Comparison of ENCODE assay signal across 9 mouse cellular contexts in genomic region chr1:180936610-180937398, GRCm38 (mm10). TPM values are rescaled to one million over a fixed set of nuclear protein-coding genes. Genes with fewer than 3 reads are reported as not detected.
DNase-seq lines count a peak whose midpoint lies in the region; ATAC-seq and TF ChIP-seq lines count a peak whose summit lies in the region.
"Not testable (repeated sequence)": the region's sequence is repeated elsewhere in the genome, so short reads cannot be mapped to it uniquely, and the experiment has no call there.
"Had no signal": no experiment of that assay in that cellular context is flagged by ENCODE, and none has a peak within 500 bp of the region (broad histone marks: within the 10 kb centered on the region; RNA-seq: fewer than 3 reads in every experiment).

No protein-coding gene starts in this region.

- H3K9me3 ChIP-seq in MEL (replicated peaks; ENCODE audit: insufficient read depth, low read length); embryonic facial prominence, embryonic 10.5 days; hindbrain, embryonic 11.5 days (ENCODE audit: control insufficient read depth, low read length): not testable (repeated sequence)

- 2% methylated on average over 41 of the region's 41 CpGs for WGBS in embryonic facial prominence, embryonic 10.5 days
- WGBS in hindbrain, embryonic 11.5 days, result 2% methylated on average over 29 of the region's 41 CpGs

- not testable (repeated sequence) for H3K36me3 ChIP-seq in MEL (ENCODE audit: control insufficient read depth in 1 of 2, insufficient read depth in 2 of 2, low read length in 2 of 2); embryonic facial prominence, embryonic 10.5 days (replicated peaks); hindbrain, embryonic 11.5 days (ENCODE audit: control insufficient read depth, insufficient read depth, low read length); myocyte (ENCODE audit: control insufficient read depth, insufficient read depth); testis, adult 2 months (ENCODE audit: control insufficient read depth, insufficient read depth, low read length)

- TF ChIP-seq POLR2A in MEL (IDR thresholded peaks at IDR 0.05; ENCODE audit: control insufficient read depth in 1 of 2, insufficient read depth in 1 of 2, low read depth in 1 of 2, low read length in 2 of 2, poor library complexity in 1 of 2) (peak in 1 of 2 experiments; percentile 46; a peak in 2 of 4 replicates), myocyte (IDR thresholded peaks at IDR 0.05; ENCODE audit: insufficient read length, low read depth) (peak; percentile 28)
- not testable (repeated sequence) for TF ChIP-seq POLR2A in testis, adult 2 months (IDR thresholded peaks at IDR 0.05; ENCODE audit: control insufficient read depth, low read depth, low read length)

- peak overlapping the region; percentile 36 for H3K4me2 ChIP-seq in hindbrain, embryonic 11.5 days (replicated peaks; ENCODE audit: low read depth, low read length)
- peak overlapping the region; percentile 30 for H3K4me2 ChIP-seq in myocyte (ENCODE audit: low read depth)

- H3ac ChIP-seq in myocyte (ENCODE audit: control insufficient read depth, insufficient read length), result not testable (repeated sequence)

- not testable (repeated sequence) for TF ChIP-seq CTCF in MEL (IDR thresholded peaks at IDR 0.05 in 2 of 3, conservative IDR thresholded peaks at IDR 0.05 in 1 of 3; ENCODE audit: control insufficient read depth in 1 of 3, insufficient read depth in 1 of 3, low read depth in 2 of 3, low read length in 3 of 3, poor library complexity in 1 of 3, severe bottlenecking in 1 of 3); testis, adult 2 months (IDR thresholded peaks at IDR 0.05; ENCODE audit: control insufficient read depth, insufficient read depth, insufficient replicate concordance, low read depth, low read length)

- not testable (repeated sequence) for H3K79me2 ChIP-seq in MEL (ENCODE audit: control insufficient read depth, insufficient read depth, low read length, poor library complexity); myocyte (ENCODE audit: control insufficient read depth, insufficient read depth)

- not testable (repeated sequence) for H3K27me3 ChIP-seq in MEL (ENCODE audit: control insufficient read depth in 1 of 2, insufficient read depth in 2 of 2, low read length in 2 of 2); myocyte (ENCODE audit: control insufficient read depth, insufficient read depth, insufficient read length); testis, adult 2 months (ENCODE audit: control insufficient read depth, insufficient read depth, low read length)
- peaks cover 83% of the 10 kb centered on the region for H3K27me3 ChIP-seq in embryonic facial prominence, embryonic 10.5 days (replicated peaks; ENCODE audit: low read depth, poor library complexity, severe bottlenecking)
- H3K27me3 ChIP-seq in hindbrain, embryonic 11.5 days (ENCODE audit: control insufficient read depth, insufficient read depth, low read length), result peaks cover 50% of the 10 kb centered on the region

- H3K4me3 ChIP-seq in MEL (ENCODE audit: control insufficient read depth in 1 of 2, insufficient read depth in 1 of 2, low read depth in 2 of 2, low read length in 2 of 2), result peak overlapping the region; percentile 64 to 68
- H3K4me3 ChIP-seq in embryonic facial prominence, embryonic 10.5 days, result peak overlapping the region; percentile 49
- H3K4me3 ChIP-seq in hindbrain, embryonic 11.5 days (ENCODE audit: low read depth, low read length), result peak overlapping the region; percentile 16; the same call in 1 of the 2 replicates
- not testable (repeated sequence) for H3K4me3 ChIP-seq in myocyte
- H3K4me3 ChIP-seq in testis, adult 2 months (ENCODE audit: control insufficient read depth, low read depth, low read length), result peak overlapping the region; percentile 39

- DNase-seq in MEL (ENCODE audit: low read depth, low spot score), result peak; percentile 88
- DNase-seq in embryonic facial prominence, embryonic 10.5 days (ENCODE audit: low spot score), result peak; percentile 56
- DNase-seq in gastrocnemius, postnatal 10 days, result peak; percentile 41
- peak; percentile 43 for DNase-seq in hindbrain, embryonic 11.5 days (ENCODE audit: low spot score)
- DNase-seq in kidney, postnatal 36 days, result peak; percentile 43 to 53
- DNase-seq in lung, adult 18-20 months, result peak; percentile 66 to 73

- peak overlapping the region; percentile 41; the same call in 1 of the 2 replicates for H3K27ac ChIP-seq in MEL (ENCODE audit: control insufficient read depth, low read depth, low read length)
- not testable (repeated sequence) for H3K27ac ChIP-seq in embryonic facial prominence, embryonic 10.5 days (replicated peaks); hindbrain, embryonic 11.5 days (ENCODE audit: low read depth, low read length); testis, adult 2 months (ENCODE audit: control insufficient read depth, insufficient read depth, low read depth, low read length)

- TF ChIP-seq RAD21 in MEL (IDR thresholded peaks at IDR 0.05; ENCODE audit: low read depth, low read length), result not testable (repeated sequence)

- not testable (repeated sequence) for H3K4me1 ChIP-seq in MEL (ENCODE audit: control insufficient read depth in 1 of 2, insufficient read depth in 2 of 2, low read length in 2 of 2); hindbrain, embryonic 11.5 days (replicated peaks; ENCODE audit: control insufficient read depth, insufficient read depth, low read length); testis, adult 2 months (ENCODE audit: control insufficient read depth, insufficient read depth, low read length)
- H3K4me1 ChIP-seq in embryonic facial prominence, embryonic 10.5 days, result peaks cover 36% of the 10 kb centered on the region

- peak overlapping the region; percentile 67 for H3K9ac ChIP-seq in MEL (ENCODE audit: control insufficient read depth, low read depth, low read length, poor library complexity, severe bottlenecking)
- H3K9ac ChIP-seq in hindbrain, embryonic 11.5 days (ENCODE audit: low read depth, low read length), result not testable (repeated sequence)

- peak; percentile 75; the same call in 1 of the 2 replicates for ATAC-seq in hindbrain, embryonic 11.5 days (ENCODE audit: low FRiP score)

- 0 out of 4 replicates have a peak, but pooled peaks have one; percentile 7 to 18 for TF ChIP-seq EP300 in MEL (IDR thresholded peaks at IDR 0.05; ENCODE audit: low read depth in 1 of 2, low read length in 2 of 2)

TF ChIP-seq in MEL, 35 proteins besides CTCF, POLR2A, EP300 and RAD21 (continues in another document):
- TF ChIP-seq TCF12 (IDR thresholded peaks at IDR 0.05; ENCODE audit: low read depth, low read length), result peak; percentile 47
- TF ChIP-seq ELF1 (IDR thresholded peaks at IDR 0.05; ENCODE audit: low read depth, low read length), result 0 out of 2 replicates have a peak, but pooled peaks have one; percentile 12
- 0 out of 2 replicates have a peak, but pooled peaks have one; percentile 32 for TF ChIP-seq HCFC1 (IDR thresholded peaks at IDR 0.05; ENCODE audit: low read depth, low read length)

RNA-seq across cellular contexts. Expression of gene Lefty1, which starts 2.0 kb away (rescaled TPM):
- 3.5 and 6.4 TPM in 2 replicates for total RNA-seq in MEL (2012; rRNA removed)
- polyA plus RNA-seq in MEL (2012; ENCODE audit: insufficient read depth in 1 of 2, insufficient read length in 2 of 2, low read depth in 1 of 2, low replicate concordance in 2 of 2, missing spikeins in 1 of 2), result 1 to 10 TPM in 1 of 2 experiments, not detected in 1; 5.1 TPM
- 0.11 and 0.39 TPM in 2 replicates for polyA plus RNA-seq in embryonic facial prominence, embryonic 10.5 days (2016; fragmentation: Nextera tagmentation; extraction: Ambion mirVana)
- total RNA-seq in gastrocnemius, postnatal 10 days (2021), result 1 to 10 TPM in 1 of 2 experiments, under 1 TPM in 1; 0.59 to 1.2 TPM
- 0.39 and 0.90 TPM in 2 replicates for polyA plus RNA-seq in hindbrain, embryonic 11.5 days (2014; fragmentation: Nextera tagmentation; extraction: Ambion mirVana)
- 2.9 TPM for polyA plus RNA-seq in myocyte (2012; fragmentation: generic; extraction: Trizol)
- polyA plus RNA-seq in testis, adult 2 months (2012; rRNA removed), result 1.5 and 2.0 TPM in 2 replicates

RNA-seq across cellular contexts. Expression of gene Tmem63a, which starts 5.3 kb away (rescaled TPM):
- total RNA-seq in MEL (2012; rRNA removed), result 7.5 and 7.7 TPM in 2 replicates
- 10 to 100 TPM in 1 of 2 experiments, not detected in 1; 12.8 TPM for polyA plus RNA-seq in MEL (2012; ENCODE audit: insufficient read depth in 1 of 2, insufficient read length in 2 of 2, low read depth in 1 of 2, low replicate concordance in 2 of 2, missing spikeins in 1 of 2)
- 2.4 and 4.3 TPM in 2 replicates for polyA plus RNA-seq in embryonic facial prominence, embryonic 10.5 days (2016; fragmentation: Nextera tagmentation; extraction: Ambion mirVana)
- total RNA-seq in gastrocnemius, postnatal 10 days (2021), result 10 to 100 TPM; 13.2 to 16.2 TPM
- 3.0 and 3.4 TPM in 2 replicates for polyA plus RNA-seq in hindbrain, embryonic 11.5 days (2014; fragmentation: Nextera tagmentation; extraction: Ambion mirVana)
- 45.5 TPM for polyA plus RNA-seq in myocyte (2012; fragmentation: generic; extraction: Trizol)
- 3.6 and 3.7 TPM in 2 replicates for polyA plus RNA-seq in testis, adult 2 months (2012; rRNA removed)

RNA-seq across cellular contexts. Expression of gene Pycr2, which starts 32.7 kb away (rescaled TPM):
- total RNA-seq in MEL (2012; rRNA removed), result 128 and 183 TPM in 2 replicates
- polyA plus RNA-seq in MEL (2012; ENCODE audit: insufficient read depth in 1 of 2, insufficient read length in 2 of 2, low read depth in 1 of 2, low replicate concordance in 2 of 2, missing spikeins in 1 of 2), result 100 to 1,000 TPM in 1 of 2 experiments, not detected in 1; 125 TPM
- 141 and 149 TPM in 2 replicates for polyA plus RNA-seq in embryonic facial prominence, embryonic 10.5 days (2016; fragmentation: Nextera tagmentation; extraction: Ambion mirVana)
- 10 to 100 TPM; 19.9 to 20.6 TPM for total RNA-seq in gastrocnemius, postnatal 10 days (2021)
- 81.2 and 88.5 TPM in 2 replicates for polyA plus RNA-seq in hindbrain, embryonic 11.5 days (2014; fragmentation: Nextera tagmentation; extraction: Ambion mirVana)
- polyA plus RNA-seq in myocyte (2012; fragmentation: generic; extraction: Trizol), result 52.6 TPM
- 8.6 and 9.7 TPM in 2 replicates for polyA plus RNA-seq in testis, adult 2 months (2012; rRNA removed)

RNA-seq across cellular contexts. Expression of gene Lefty2, which starts 43.9 kb away (rescaled TPM):
- total RNA-seq in MEL (2012; rRNA removed), result not detected in 2 replicates
- polyA plus RNA-seq in MEL (2012; ENCODE audit: insufficient read depth in 1 of 2, insufficient read length in 2 of 2, low read depth in 1 of 2, low replicate concordance in 2 of 2, missing spikeins in 1 of 2) (not detected), myocyte (2012; fragmentation: generic; extraction: Trizol) (not detected)
- not detected in 2 replicates for polyA plus RNA-seq in embryonic facial prominence, embryonic 10.5 days (2016; fragmentation: Nextera tagmentation; extraction: Ambion mirVana)
- not detected for total RNA-seq in gastrocnemius, postnatal 10 days (2021)
- not detected in 2 replicates for polyA plus RNA-seq in hindbrain, embryonic 11.5 days (2014; fragmentation: Nextera tagmentation; extraction: Ambion mirVana)
- 0.17 and 0.18 TPM in 2 replicates for polyA plus RNA-seq in testis, adult 2 months (2012; rRNA removed)
- total RNA-seq: heart, adult 8-10 months had no signal
